Mouse (Mus musculus): ENCODE results near the gene Slc7a8.

DNA sequence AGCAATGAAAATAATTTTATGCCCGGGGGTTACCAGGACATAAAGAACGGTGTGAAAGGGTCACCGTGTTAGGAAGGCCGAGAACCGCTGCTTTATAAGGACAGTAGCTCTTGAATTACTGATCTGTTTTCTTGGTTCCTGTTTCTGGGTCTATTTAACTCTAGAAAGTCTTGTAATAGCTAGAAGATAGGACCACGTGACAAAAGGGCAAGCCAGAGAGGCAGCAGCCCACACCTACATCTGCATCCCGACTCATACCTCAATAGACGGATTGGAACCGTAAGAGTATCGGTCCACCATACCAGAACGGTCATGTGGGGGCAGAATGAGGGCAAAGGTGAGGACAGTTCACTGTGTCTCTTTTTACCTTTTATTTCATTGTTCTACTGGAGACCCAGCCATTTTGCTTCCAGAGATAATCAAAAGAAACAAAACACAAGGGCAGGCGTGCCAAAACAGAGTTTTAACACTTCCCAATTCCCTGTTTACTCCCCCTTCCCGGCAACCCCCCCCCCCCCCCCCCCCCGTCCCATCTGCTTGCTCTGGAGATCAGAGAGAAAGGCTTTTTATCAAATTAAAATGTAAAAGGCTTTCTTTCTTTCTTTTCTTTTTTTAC is 27.7 kb downstream of the Slc7a8 start:
- TF ChIP-seq CTCF (IDR thresholded peaks at IDR 0.05; ENCODE audit: control insufficient read depth, insufficient read depth, low read length) (no peak), POLR2A (IDR thresholded peaks at IDR 0.05; ENCODE audit: borderline replicate concordance, control insufficient read depth, low read depth, low read length) (no peak)

Data from bone marrow, adult 2 months (tissue).